ENCODE assay signal across 11 mouse cellular contexts in genomic region chr6:112879154-112879553, GRCm38 (mm10).
A peak's percentile ranks its signal among the peaks of the same experiment; 100 is the strongest.
DNase-seq lines count a peak whose midpoint lies in the region; ATAC-seq and TF ChIP-seq lines count a peak whose summit lies in the region.
"Had no signal": no experiment of that assay in that cellular context is flagged by ENCODE, and none has a peak within 500 bp of the region (broad histone marks: within the 10 kb centered on the region; RNA-seq: fewer than 3 reads in every experiment).

No protein-coding gene starts in this region.

- peaks cover 35% of the 10 kb centered on the region for H3K4me1 ChIP-seq in forebrain, embryonic 16.5 days (replicated peaks; ENCODE audit: control insufficient read depth, insufficient read depth, low read length)
- peaks cover 30% of the 10 kb centered on the region for H3K4me1 ChIP-seq in midbrain, postnatal 0 days (ENCODE audit: insufficient read depth, low read length)

- no peak overlapping the region for H3K9ac ChIP-seq in forebrain, embryonic 16.5 days (replicated peaks; ENCODE audit: low read depth, low read length)
- H3K9ac ChIP-seq in midbrain, postnatal 0 days (replicated peaks; ENCODE audit: low read length, poor library complexity, severe bottlenecking) = no peak overlapping the region

- WGBS in forebrain, embryonic 16.5 days = 35% methylated on average over 5 of the region's 5 CpGs
- WGBS in midbrain, postnatal 0 days = 56% methylated on average over 5 of the region's 5 CpGs

- no peak overlapping the region for H3K4me3 ChIP-seq in forebrain, embryonic 16.5 days (replicated peaks; ENCODE audit: low read length)
- no peak overlapping the region for H3K4me3 ChIP-seq in midbrain, postnatal 0 days (ENCODE audit: low read depth, low read length)

- intact Hi-C loops in left cerebral cortex, postnatal 10 days (cut with DNase I) = no loop called here

- H3K4me2 ChIP-seq in forebrain, embryonic 16.5 days (ENCODE audit: low read length) = no peak overlapping the region
- no peak overlapping the region for H3K4me2 ChIP-seq in midbrain, postnatal 0 days (ENCODE audit: low read depth, low read length, poor library complexity, severe bottlenecking)

- ATAC-seq in forebrain, embryonic 16.5 days = no peak; the same call in 1 of the 2 replicates
- ATAC-seq in midbrain, postnatal 0 days (ENCODE audit: low FRiP score) = no peak

- no peak for TF ChIP-seq CTCF in midbrain, postnatal 0 days (IDR thresholded peaks at IDR 0.05)

- no peaks in the 10 kb centered on the region for H3K9me3 ChIP-seq in forebrain, embryonic 16.5 days (ENCODE audit: control insufficient read depth, low read length)
- H3K9me3 ChIP-seq in midbrain, postnatal 0 days (ENCODE audit: low read length) = no peaks in the 10 kb centered on the region

- H3K27ac ChIP-seq in forebrain, embryonic 16.5 days (ENCODE audit: low read length) = peak overlapping the region; percentile 66
- H3K27ac ChIP-seq in midbrain, postnatal 0 days (ENCODE audit: low read depth, low read length) = peak overlapping the region; percentile 53

- H3K27me3 ChIP-seq in forebrain, embryonic 16.5 days (replicated peaks; ENCODE audit: control insufficient read depth, insufficient read depth, low read length) = no peaks in the 10 kb centered on the region
- no peaks in the 10 kb centered on the region for H3K27me3 ChIP-seq in midbrain, postnatal 0 days (ENCODE audit: insufficient read depth, low read length)

- peak; percentile 55 to 56 for DNase-seq in left cerebral cortex, postnatal 10 days (ENCODE audit: extremely low spot score in 1 of 2, low spot score in 2 of 2)
- no peak for DNase-seq in left cerebral cortex, adult 11 months (ENCODE audit: low spot score)
- DNase-seq in cerebellum, postnatal 14 days = peak; percentile 54 to 62
- peak; percentile 59 for DNase-seq in midbrain, postnatal 0 days (ENCODE audit: low spot score)
- DNase-seq in layer of hippocampus, adult 9-11 months = no peak
- DNase-seq in spleen, postnatal 10 days (ENCODE audit: low spot score in 2 of 2) = no peak
- no peak for DNase-seq in Muller cell, postnatal 12 days (ENCODE audit: inconsistent ontology term)
- DNase-seq: heart, postnatal 36 days; lung, adult 18-20 months had no signal

- H3K36me3 ChIP-seq in forebrain, embryonic 16.5 days (ENCODE audit: control insufficient read depth, insufficient read depth) = no peaks in the 10 kb centered on the region
- H3K36me3 ChIP-seq in midbrain, postnatal 0 days (ENCODE audit: insufficient read depth, low read length) = no peaks in the 10 kb centered on the region
- H3K36me3 ChIP-seq: G1E had no signal

Comparison
In these comparisons a context has a peak if more than half of its experiments do, and no peak if none do; other contexts are left out.
1. DNase-seq: peak in left cerebral cortex, postnatal 10 days (2 of 2), cerebellum, postnatal 14 days (2 of 2) and midbrain, postnatal 0 days (single experiment); none in left cerebral cortex, adult 11 months (single experiment), layer of hippocampus, adult 9-11 months (single experiment), spleen, postnatal 10 days (0 of 2) and Muller cell, postnatal 12 days (single experiment).